Mouse (Mus musculus): Measurements from ENCODE around the gene Hadh. TPM values are rescaled to one million over a fixed set of nuclear protein-coding genes. Genes with fewer than 3 reads are reported as not detected.

The Hadh gene
- polyA plus RNA-seq, 1 experiment, result 1,641 TPM

DNA sequence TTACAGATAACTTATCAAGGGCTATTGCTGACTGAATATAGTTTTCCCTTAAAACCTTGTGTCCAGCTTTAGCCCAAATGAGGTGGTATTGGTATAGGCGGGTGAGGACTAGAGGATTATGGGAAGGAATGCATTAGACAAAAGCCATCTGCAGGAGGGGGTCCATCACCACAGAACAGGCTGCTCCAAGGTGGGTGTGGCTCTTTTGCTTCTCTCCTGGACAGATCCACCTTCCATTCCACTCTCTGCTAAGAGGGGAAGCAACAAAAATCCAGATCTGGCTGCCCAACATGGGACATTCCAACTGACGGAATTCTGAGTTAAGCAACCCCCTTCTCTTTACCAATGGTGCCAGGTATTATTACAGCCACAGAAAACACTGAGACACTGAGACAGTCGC, 13.0 kb downstream of the Hadh start:
- Histone ChIP-seq H3K4me3 (ENCODE audit: insufficient read depth, low read depth, low read length) (no peak overlapping the region), H3K4me1 (ENCODE audit: control insufficient read depth, insufficient read depth, insufficient read length, low read length) (peaks cover 10% of the 10 kb centered on the region; the same call in 1 of the 2 replicates), H3K27ac (replicated peaks; ENCODE audit: low read depth, low read length) (peak overlapping the region; percentile 33; the same call in 1 of the 2 replicates)

DNA sequence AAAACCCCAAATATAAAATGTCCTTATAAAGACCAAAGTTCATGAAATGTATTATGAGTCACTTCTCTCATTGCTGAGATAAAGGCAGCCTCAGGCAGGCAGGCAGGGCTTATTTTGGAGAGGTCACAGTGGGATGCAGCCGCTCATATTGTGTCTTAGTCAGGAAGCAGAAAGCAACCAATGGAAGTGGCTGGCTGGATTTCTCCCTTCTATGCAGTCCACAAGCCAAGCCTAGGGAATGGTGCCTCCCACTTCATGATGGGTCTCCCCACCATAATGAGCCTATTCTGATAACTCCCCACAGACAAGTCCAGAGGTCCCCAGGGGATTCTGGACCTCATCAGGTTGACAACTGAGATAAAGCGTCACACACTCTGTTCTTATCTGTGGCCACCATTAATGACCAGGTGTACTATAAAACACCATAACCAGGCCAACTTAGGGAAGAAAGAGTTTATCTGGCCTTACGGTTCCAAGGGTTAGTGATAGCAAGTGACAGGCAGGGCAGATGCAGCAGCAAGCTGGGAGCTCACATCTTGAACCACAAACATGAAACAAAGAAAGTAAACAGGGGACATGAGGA, 16.4 kb downstream of the Hadh start:
- Histone ChIP-seq H3K4me3 (ENCODE audit: insufficient read depth, low read depth, low read length) (no peak overlapping the region), H3K4me1 (ENCODE audit: control insufficient read depth, insufficient read depth, insufficient read length, low read length) (peaks cover 16% of the 10 kb centered on the region), H3K27ac (replicated peaks; ENCODE audit: low read depth, low read length) (0 out of 2 replicates have a peak overlapping the region, but pooled peaks have one; percentile 5)

DNA sequence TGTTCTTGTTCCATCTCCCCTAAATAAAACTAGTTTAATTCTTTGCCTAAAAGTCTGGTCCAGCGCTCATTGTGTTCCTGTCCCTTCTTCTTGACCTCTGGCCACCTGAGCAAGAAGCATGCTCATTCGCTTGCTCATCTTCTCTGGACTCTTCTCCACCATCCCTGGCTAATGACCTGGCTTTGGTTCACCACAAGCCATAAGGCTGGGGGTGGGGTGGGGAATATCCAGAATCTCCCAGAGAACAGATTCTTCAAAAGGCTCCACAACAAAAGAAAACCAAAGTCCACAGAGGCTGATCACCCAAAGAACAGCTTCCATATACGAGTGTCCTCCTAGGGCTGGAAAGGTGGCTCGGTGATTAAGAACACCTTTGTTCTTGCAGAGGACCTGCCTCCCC, 16.9 kb downstream of the Hadh start:
- Histone ChIP-seq H3K4me3 (ENCODE audit: insufficient read depth, low read depth, low read length) (no peak overlapping the region), H3K4me1 (ENCODE audit: control insufficient read depth, insufficient read depth, insufficient read length, low read length) (peaks cover 18% of the 10 kb centered on the region), H3K27ac (replicated peaks; ENCODE audit: low read depth, low read length) (no peak overlapping the region)

DNA sequence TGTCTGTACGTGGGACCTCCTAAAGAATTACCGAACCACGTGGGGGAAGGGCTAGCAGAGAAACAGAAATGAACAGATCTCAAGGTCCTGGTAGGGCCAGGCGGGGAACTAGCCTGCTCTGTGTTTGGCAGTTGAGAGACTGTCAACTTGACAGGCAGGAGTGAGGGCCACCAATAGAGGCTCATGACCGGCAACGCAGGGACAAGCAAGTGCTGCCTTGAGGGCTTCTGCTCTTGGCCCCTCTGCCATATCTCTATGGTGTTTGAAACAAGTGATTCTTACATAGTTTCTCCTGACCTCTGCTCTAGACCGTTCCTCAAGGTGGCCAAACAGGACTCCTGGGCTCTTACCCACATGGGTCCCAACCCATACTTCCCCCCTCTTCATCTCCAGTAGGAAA, 20.3 kb downstream of the Hadh start:
- Histone ChIP-seq H3K4me3 (ENCODE audit: insufficient read depth, low read depth, low read length) (no peak overlapping the region), H3K4me1 (ENCODE audit: control insufficient read depth, insufficient read depth, insufficient read length, low read length) (peaks cover 11% of the 10 kb centered on the region), H3K27ac (replicated peaks; ENCODE audit: low read depth, low read length) (peak overlapping the region; percentile 87)

DNA sequence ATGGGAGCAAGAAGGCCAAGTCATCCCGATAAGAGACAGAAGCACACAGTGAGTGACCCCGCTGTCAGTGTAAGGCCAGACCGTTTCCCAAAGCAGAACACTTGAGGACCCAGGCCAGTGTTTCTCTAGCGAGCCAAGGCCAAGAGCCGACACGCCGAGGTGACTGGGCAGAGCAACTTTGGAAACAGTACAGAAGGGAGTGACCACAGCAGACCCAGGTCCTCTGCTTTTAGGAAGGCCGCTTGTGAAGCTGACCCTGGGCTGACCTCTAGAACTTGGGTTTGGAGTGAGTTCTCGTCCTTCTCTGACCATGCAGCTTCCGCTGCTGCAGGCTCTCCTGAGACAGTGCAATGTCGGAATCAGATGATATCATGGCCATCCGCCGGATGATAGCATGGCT, 20.9 kb downstream of the Hadh start:
- H3K4me3 ChIP-seq (ENCODE audit: insufficient read depth, low read depth, low read length), result no peak overlapping the region
- peaks cover 11% of the 10 kb centered on the region for H3K4me1 ChIP-seq (ENCODE audit: control insufficient read depth, insufficient read depth, insufficient read length, low read length)
- peak overlapping the region; percentile 87 for H3K27ac ChIP-seq (replicated peaks; ENCODE audit: low read depth, low read length)

DNA sequence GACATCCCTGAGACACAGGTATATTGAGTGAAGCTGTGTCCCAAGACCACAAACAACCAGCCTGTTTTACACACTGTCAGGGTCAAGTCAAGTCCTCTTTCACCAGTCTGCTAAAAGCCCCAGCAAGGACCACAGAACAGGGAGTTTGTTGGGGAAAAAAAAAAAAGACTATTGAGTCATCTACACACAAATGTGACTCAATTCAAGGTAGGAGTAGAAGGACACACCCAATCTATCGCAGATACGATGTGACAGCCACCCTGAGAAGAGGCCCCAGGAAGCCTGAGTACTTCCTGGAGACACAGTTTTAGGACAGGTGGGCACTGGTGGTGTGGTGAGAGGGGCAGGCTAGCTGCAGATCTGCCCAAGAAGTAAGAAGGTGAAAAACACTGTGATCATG, 21.6 kb downstream of the Hadh start:
- Histone ChIP-seq H3K27ac (replicated peaks; ENCODE audit: low read depth, low read length) (peak overlapping the region; percentile 87), H3K4me1 (ENCODE audit: control insufficient read depth, insufficient read depth, insufficient read length, low read length) (peaks cover 11% of the 10 kb centered on the region), H3K4me3 (ENCODE audit: insufficient read depth, low read depth, low read length) (no peak overlapping the region)

DNA sequence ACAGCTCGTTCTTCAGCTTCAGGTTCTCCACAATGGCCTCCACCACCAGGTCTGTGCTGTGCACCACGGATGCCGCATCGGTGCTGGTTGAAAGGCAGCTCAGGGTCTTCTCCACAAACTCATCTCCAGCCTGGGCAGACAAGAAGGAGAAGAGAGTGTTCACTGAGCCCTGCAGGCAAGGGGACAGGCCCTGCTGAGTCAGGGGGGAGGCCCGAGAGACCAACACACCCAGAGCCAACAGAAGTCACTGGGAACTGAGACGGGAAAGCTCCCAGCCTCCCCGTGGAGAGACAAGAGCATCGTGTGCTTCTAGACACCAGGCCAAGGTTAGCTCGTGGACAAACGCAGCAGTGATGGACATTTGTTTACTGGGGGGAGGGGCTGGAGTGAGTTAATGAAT, 23.5 kb downstream of the Hadh start:
- H3K27ac ChIP-seq (replicated peaks; ENCODE audit: low read depth, low read length), result peak overlapping the region; percentile 63; the same call in 1 of the 2 replicates
- no peak overlapping the region for H3K4me3 ChIP-seq (ENCODE audit: insufficient read depth, low read depth, low read length)
- H3K4me1 ChIP-seq (ENCODE audit: control insufficient read depth, insufficient read depth, insufficient read length, low read length), result peaks cover 11% of the 10 kb centered on the region

DNA sequence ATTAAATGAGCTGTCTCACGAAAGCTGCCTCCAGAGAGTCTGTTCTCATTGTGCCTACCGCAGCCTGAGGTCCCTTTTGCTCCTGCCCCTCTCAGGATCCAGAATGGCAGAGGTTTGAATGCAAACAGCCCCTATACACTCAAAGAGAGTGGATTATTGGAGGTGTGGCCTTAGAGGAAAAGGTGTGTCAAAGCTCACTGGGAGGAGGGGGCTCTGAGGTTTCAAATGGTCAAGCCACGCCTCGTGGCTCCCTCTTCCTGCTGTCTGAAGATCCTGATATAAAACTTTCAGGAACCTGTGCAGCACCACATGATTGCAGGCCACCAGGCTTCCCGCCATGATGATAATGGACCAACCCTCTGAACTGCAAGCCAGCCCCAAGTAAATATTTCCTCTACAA, 24.1 kb downstream of the Hadh start:
- Histone ChIP-seq H3K27ac (replicated peaks; ENCODE audit: low read depth, low read length) (peak overlapping the region; percentile 63), H3K4me1 (ENCODE audit: control insufficient read depth, insufficient read depth, insufficient read length, low read length) (peaks cover 11% of the 10 kb centered on the region), H3K4me3 (ENCODE audit: insufficient read depth, low read depth, low read length) (no peak overlapping the region)

DNA sequence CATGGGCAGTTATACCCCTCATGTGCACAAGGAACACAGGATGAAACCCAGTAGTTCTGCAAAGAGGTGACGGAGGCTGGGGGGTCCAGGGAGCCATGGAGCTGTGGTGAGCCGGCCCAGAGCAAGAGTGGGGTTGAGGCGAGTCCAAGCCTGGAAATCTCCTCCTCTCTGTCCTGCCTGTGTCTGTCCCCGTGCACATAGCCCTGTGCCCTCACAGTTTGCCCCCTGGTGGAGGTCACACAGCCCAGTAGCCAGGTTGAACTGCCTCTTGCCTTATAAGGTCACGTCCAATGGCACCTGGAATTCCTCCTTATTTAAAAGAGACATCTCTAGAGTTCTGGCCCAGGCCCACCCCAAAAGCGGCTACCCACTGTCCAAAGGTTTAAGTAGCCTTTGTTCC, 24.5 kb downstream of the Hadh start:
- Histone ChIP-seq H3K4me3 (ENCODE audit: insufficient read depth, low read depth, low read length) (no peak overlapping the region), H3K27ac (replicated peaks; ENCODE audit: low read depth, low read length) (peak overlapping the region; percentile 63), H3K4me1 (ENCODE audit: control insufficient read depth, insufficient read depth, insufficient read length, low read length) (peaks cover 11% of the 10 kb centered on the region)

DNA sequence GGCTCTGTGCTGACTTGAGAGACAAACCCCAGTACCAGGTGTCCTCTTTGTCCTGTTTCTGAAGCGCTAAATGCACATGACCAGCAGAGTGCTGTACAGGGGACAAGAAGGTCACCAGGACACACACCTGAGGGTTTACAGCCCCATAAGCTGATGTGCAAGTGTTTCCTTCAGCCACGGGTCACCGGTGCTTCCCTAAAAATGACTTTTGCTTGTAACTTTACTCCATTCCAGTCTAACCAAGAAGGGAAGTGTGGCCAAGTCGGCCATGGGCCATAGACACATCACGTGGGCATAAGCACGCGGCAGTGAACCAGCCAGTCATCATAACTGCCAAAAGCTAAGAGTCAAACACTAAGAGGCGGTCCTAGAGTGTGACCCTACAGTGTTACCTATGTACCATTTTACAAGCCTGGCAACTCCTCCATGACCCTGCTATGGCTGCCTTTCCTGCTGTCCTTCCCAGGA, 25.3 kb downstream of the Hadh start:
- Histone ChIP-seq H3K4me3 (ENCODE audit: insufficient read depth, low read depth, low read length) (no peak overlapping the region), H3K27ac (replicated peaks; ENCODE audit: low read depth, low read length) (peak overlapping the region; percentile 99), H3K4me1 (ENCODE audit: control insufficient read depth, insufficient read depth, insufficient read length, low read length) (peaks cover 11% of the 10 kb centered on the region)

DNA sequence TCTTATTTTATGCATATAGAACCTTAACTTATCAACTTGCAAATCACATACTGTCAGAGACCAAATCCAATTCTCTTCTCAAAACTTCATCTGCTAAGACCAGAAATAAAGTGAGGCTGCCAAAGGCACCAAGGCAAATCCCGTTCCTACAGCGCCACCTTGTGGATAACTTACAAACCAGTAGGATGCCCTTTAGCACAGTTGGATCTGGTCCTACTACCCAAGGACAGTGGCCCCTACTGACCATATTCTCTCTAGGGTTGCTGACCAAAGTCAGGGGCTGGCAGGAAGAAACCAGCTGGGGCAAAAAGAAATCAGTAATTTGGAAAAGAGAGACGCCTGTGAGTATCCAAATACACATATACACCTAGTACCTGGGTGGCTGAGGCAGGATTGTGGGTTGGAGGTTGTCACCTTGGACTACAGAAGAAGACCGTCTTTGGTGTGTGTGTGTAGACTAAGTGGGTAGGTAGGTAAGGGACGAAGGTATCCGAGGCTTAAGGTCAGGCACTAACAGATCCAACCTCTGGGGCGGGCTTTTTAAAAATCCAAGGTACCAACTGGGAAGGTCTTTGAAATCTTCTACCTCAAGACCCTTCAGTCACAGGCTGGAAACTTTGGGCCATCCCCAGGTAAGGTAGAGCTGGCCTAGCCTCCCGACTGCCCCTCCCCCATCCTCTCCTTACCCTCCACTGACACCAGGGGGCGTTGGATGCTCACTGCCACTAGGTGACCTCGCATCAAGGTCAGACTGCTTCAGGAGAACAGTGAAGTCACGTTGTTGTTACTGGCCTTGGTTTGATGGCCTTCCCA, 25.9 kb downstream of the Hadh start:
- H3K4me1 ChIP-seq (ENCODE audit: control insufficient read depth, insufficient read depth, insufficient read length, low read length), result peaks cover 8% of the 10 kb centered on the region
- no peak overlapping the region for H3K4me3 ChIP-seq (ENCODE audit: insufficient read depth, low read depth, low read length)
- peak overlapping the region; percentile 99 for H3K27ac ChIP-seq (replicated peaks; ENCODE audit: low read depth, low read length)

DNA sequence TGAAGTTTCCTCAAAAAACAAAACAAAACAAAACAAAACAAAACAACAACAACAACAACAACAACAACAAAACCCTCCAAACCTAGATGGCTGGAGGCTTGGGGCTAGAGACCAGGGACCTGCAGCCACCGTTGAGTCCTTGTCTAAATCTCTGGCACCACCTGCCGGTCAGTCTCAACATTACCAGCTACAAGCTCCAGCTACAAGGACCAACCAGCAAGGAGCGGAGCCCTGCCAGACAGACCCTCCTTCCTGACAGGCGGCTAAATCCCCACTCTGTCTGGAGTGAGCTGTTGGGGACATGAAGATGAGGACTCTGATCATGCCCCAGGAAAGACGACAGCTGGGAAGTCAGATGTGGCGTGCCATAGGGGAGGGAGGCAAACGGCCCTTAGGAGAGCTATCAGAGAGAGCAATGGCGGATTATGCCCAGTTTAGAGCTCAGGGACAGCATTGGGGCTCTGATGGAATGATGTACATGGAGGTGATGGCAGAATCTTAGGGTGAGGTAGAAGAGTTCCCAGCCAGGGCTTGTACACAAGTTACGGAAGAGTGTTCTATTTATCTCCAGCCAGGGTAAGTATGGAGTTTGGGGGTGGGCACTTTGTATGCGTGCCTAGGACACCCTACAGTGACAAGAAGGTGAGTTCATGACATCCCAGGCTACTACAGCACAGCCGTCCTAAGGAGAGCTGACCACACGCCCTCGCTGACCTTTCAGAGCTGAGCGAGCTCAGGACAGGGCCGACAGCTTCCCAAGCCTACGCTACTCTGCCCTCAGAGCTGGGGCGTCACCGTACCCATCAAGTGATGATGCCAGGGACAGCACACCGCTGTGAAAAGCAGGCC, 33.9 kb downstream of the Hadh start:
- H3K4me1 ChIP-seq (ENCODE audit: control insufficient read depth, insufficient read depth, insufficient read length, low read length), result no peaks in the 10 kb centered on the region
- no peak overlapping the region for H3K27ac ChIP-seq (replicated peaks; ENCODE audit: low read depth, low read length)
- H3K4me3 ChIP-seq (ENCODE audit: insufficient read depth, low read depth, low read length), result no peak overlapping the region

DNA sequence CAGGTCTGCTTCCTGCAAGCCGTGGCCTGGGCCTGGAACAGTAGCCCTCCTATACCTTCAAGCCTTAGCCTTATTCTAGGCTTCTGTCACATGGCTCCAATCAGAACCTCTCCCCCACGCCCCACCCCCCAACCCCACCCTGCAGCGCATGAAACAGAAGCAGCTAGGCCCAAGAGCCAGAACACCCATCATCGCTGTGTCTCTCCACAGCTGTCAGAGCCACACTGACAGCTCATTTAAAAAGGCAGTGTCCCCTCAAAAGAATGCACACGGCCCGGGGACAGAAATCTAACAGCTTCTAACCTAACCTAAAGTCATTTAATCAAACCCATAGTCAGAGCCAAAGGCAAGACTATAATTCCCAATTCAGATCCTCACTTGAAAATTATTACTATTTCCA, 34.8 kb downstream of the Hadh start:
- Histone ChIP-seq H3K4me3 (ENCODE audit: insufficient read depth, low read depth, low read length) (no peak overlapping the region), H3K27ac (replicated peaks; ENCODE audit: low read depth, low read length) (no peak overlapping the region), H3K4me1 (ENCODE audit: control insufficient read depth, insufficient read depth, insufficient read length, low read length) (no peaks in the 10 kb centered on the region)

DNA sequence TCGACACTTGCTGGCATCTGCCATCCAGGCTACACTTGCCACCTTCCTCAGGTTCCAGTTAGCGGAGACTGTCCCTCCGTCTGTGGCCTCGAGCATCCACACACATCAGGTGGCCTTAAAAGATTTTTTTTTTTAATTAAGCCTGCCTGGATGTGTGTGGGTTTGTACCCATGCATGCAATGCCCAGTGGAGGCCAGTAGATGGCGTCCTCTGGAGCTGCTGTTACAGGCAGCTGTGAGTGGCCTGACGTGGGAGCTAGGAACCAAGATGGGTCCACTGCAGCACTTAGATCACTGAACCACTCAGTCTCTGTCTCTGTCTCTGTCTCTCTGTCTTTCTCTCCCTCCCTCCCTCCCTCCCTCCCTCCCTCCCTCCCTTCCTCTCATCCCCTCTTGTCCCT, 43.8 kb downstream of the Hadh start:
- no peak overlapping the region for H3K4me3 ChIP-seq (ENCODE audit: insufficient read depth, low read depth, low read length)
- H3K27ac ChIP-seq (replicated peaks; ENCODE audit: low read depth, low read length), result no peak overlapping the region
- no peaks in the 10 kb centered on the region for H3K4me1 ChIP-seq (ENCODE audit: control insufficient read depth, insufficient read depth, insufficient read length, low read length)
